In genomic region chr11:5502351-5503051, GRCm38 (mm10) we compare ENCODE assay signal across 12 mouse cellular contexts. TPM values are rescaled to one million over a fixed set of nuclear protein-coding genes. Genes with fewer than 3 reads are reported as not detected.
DNase-seq lines count a peak whose midpoint lies in the region; ATAC-seq and TF ChIP-seq lines count a peak whose summit lies in the region.
"Had no signal": no experiment of that assay in that cellular context is flagged by ENCODE, and none has a peak within 500 bp of the region (broad histone marks: within the 10 kb centered on the region; RNA-seq: fewer than 3 reads in every experiment).

No protein-coding gene starts in this region.

- TF ChIP-seq EP300 in liver, embryonic 14.5 days (IDR thresholded peaks at IDR 0.05; ENCODE audit: low read depth): 0 out of 2 replicates have a peak, but pooled peaks have one; percentile 22

- 78% methylated on average over 10 of the region's 10 CpGs for WGBS in heart, embryonic 11.5 days (ENCODE audit: insufficient replicate concordance)
- WGBS in liver, embryonic 14.5 days (ENCODE audit: insufficient replicate concordance): 55% methylated on average over 10 of the region's 10 CpGs
- WGBS in kidney, embryonic 15.5 days: 83% methylated on average over 10 of the region's 10 CpGs
- 86% methylated on average over 10 of the region's 10 CpGs for WGBS in midbrain, embryonic 14.5 days

- peak; percentile 49 for DNase-seq in heart, adult 18-20 months
- DNase-seq in R1 (ENCODE audit: low read depth, low spot score): peak; percentile 79
- no peak for DNase-seq in liver, embryonic 14.5 days (ENCODE audit: low read depth in 3 of 3, low spot score in 3 of 3)
- DNase-seq in midbrain, embryonic 14.5 days: no peak
- DNase-seq: heart, postnatal 36 days; kidney, postnatal 10 days had no signal

- no peaks in the 10 kb centered on the region for H3K4me1 ChIP-seq in heart, embryonic 11.5 days (ENCODE audit: control insufficient read depth, insufficient read depth, low read length)
- H3K4me1 ChIP-seq in liver, embryonic 14.5 days (replicated peaks; ENCODE audit: control insufficient read depth in 2 of 2, insufficient read depth in 2 of 2, low read length in 1 of 2): peaks cover 0 to 21% of the 10 kb centered on the region in 2 experiments; a peak in 2 of 4 replicates
- peaks cover 21% of the 10 kb centered on the region for H3K4me1 ChIP-seq in kidney, embryonic 15.5 days
- no peaks in the 10 kb centered on the region for H3K4me1 ChIP-seq in midbrain, embryonic 14.5 days (ENCODE audit: control insufficient read depth, insufficient read depth, low read length)
- H3K4me1 ChIP-seq: embryonic facial prominence, embryonic 13.5 days; midbrain, embryonic 15.5 days had no signal

- H3K27me3 ChIP-seq in heart, embryonic 11.5 days (ENCODE audit: control insufficient read depth, insufficient read depth, low read length): no peaks in the 10 kb centered on the region
- H3K27me3 ChIP-seq in liver, embryonic 14.5 days (ENCODE audit: control insufficient read depth, insufficient read depth, low read length): no peaks in the 10 kb centered on the region
- H3K27me3 ChIP-seq in kidney, embryonic 15.5 days: no peaks in the 10 kb centered on the region
- H3K27me3 ChIP-seq in midbrain, embryonic 14.5 days (ENCODE audit: control insufficient read depth, insufficient read depth, low read length): no peaks in the 10 kb centered on the region
- H3K27me3 ChIP-seq: embryonic facial prominence, embryonic 13.5 days; midbrain, embryonic 15.5 days had no signal

- no peak overlapping the region for H3K4me3 ChIP-seq in heart, embryonic 11.5 days (ENCODE audit: low read depth, low read length)
- H3K4me3 ChIP-seq in liver, embryonic 14.5 days (ENCODE audit: insufficient read depth in 1 of 2, low read depth in 2 of 2, low read length in 2 of 2): no peak overlapping the region
- H3K4me3 ChIP-seq in kidney, embryonic 15.5 days (replicated peaks): no peak overlapping the region
- H3K4me3 ChIP-seq in midbrain, embryonic 14.5 days (replicated peaks; ENCODE audit: low read depth, low read length): no peak overlapping the region
- H3K4me3 ChIP-seq: embryonic facial prominence, embryonic 13.5 days; midbrain, embryonic 15.5 days had no signal

- no peak overlapping the region for H3K9ac ChIP-seq in heart, embryonic 11.5 days (ENCODE audit: low read depth, low read length)
- no peak overlapping the region for H3K9ac ChIP-seq in liver, embryonic 14.5 days (replicated peaks)
- no peak overlapping the region for H3K9ac ChIP-seq in kidney, embryonic 15.5 days
- H3K9ac ChIP-seq in midbrain, embryonic 14.5 days (replicated peaks; ENCODE audit: low read length): no peak overlapping the region
- H3K9ac ChIP-seq: embryonic facial prominence, embryonic 13.5 days; midbrain, embryonic 15.5 days had no signal

- H3K9me3 ChIP-seq in heart, embryonic 11.5 days (replicated peaks; ENCODE audit: control insufficient read depth, low read length): no peaks in the 10 kb centered on the region
- H3K9me3 ChIP-seq in liver, embryonic 14.5 days (ENCODE audit: control insufficient read depth, low read length): no peaks in the 10 kb centered on the region
- H3K9me3 ChIP-seq in kidney, embryonic 15.5 days (replicated peaks): no peaks in the 10 kb centered on the region
- no peaks in the 10 kb centered on the region for H3K9me3 ChIP-seq in midbrain, embryonic 14.5 days (ENCODE audit: control insufficient read depth, low read length)
- H3K9me3 ChIP-seq: embryonic facial prominence, embryonic 13.5 days; midbrain, embryonic 15.5 days had no signal

- H3K27ac ChIP-seq in heart, embryonic 11.5 days (ENCODE audit: low read depth, low read length): no peak overlapping the region
- no peak overlapping the region for H3K27ac ChIP-seq in liver, embryonic 14.5 days
- H3K27ac ChIP-seq in kidney, embryonic 15.5 days: no peak overlapping the region
- no peak overlapping the region for H3K27ac ChIP-seq in midbrain, embryonic 14.5 days (replicated peaks; ENCODE audit: low read depth, low read length)
- H3K27ac ChIP-seq: embryonic facial prominence, embryonic 13.5 days; midbrain, embryonic 15.5 days had no signal

- H3K36me3 ChIP-seq in heart, embryonic 11.5 days (ENCODE audit: control insufficient read depth, insufficient read depth, low read length): no peaks in the 10 kb centered on the region
- no peaks in the 10 kb centered on the region for H3K36me3 ChIP-seq in liver, embryonic 14.5 days (replicated peaks; ENCODE audit: control insufficient read depth, insufficient read depth, low read depth)
- no peaks in the 10 kb centered on the region for H3K36me3 ChIP-seq in kidney, embryonic 15.5 days
- no peaks in the 10 kb centered on the region for H3K36me3 ChIP-seq in midbrain, embryonic 14.5 days (ENCODE audit: control insufficient read depth, insufficient read depth, low read length)
- H3K36me3 ChIP-seq: embryonic facial prominence, embryonic 13.5 days; midbrain, embryonic 15.5 days had no signal

- no peak for ATAC-seq in heart, embryonic 11.5 days (replicated peaks; ENCODE audit: insufficient number of reproducible peaks, low FRiP score, low TSS enrichment)
- ATAC-seq in liver, embryonic 14.5 days (ENCODE audit: insufficient read depth): no peak
- peak; percentile 85 for ATAC-seq in monocyte, adult 5-6 weeks (replicated peaks; ENCODE audit: insufficient number of reproducible peaks, low FRiP score, low TSS enrichment, poor library complexity, severe bottlenecking)
- ATAC-seq in CD4-positive, CD25-positive, alpha-beta regulatory T cell, adult 4 months: no peak
- no peak for ATAC-seq in kidney, embryonic 15.5 days (replicated peaks; ENCODE audit: low FRiP score)
- no peak for ATAC-seq in midbrain, embryonic 14.5 days (ENCODE audit: low FRiP score, low TSS enrichment)
- ATAC-seq: midbrain, embryonic 15.5 days had no signal

- no peak overlapping the region for H3K4me2 ChIP-seq in heart, embryonic 11.5 days
- no peak overlapping the region for H3K4me2 ChIP-seq in liver, embryonic 14.5 days (ENCODE audit: low read depth)
- no peak overlapping the region for H3K4me2 ChIP-seq in kidney, embryonic 15.5 days
- H3K4me2 ChIP-seq in midbrain, embryonic 14.5 days (ENCODE audit: low read length): no peak overlapping the region
- H3K4me2 ChIP-seq: embryonic facial prominence, embryonic 13.5 days; midbrain, embryonic 15.5 days had no signal

- TF ChIP-seq CTCF in liver, embryonic 14.5 days (IDR thresholded peaks at IDR 0.05; ENCODE audit: low read depth): no peak

RNA-seq across cellular contexts. Expression of gene Xbp1, which starts 18.0 kb away (rescaled TPM):
- 10 to 100 TPM; 68.6 to 69.9 TPM for total RNA-seq in heart, adult 18-20 months (2021)
- 141 and 145 TPM in 2 replicates for polyA plus RNA-seq in heart, embryonic 11.5 days (2014; fragmentation: Nextera tagmentation; extraction: Ambion mirVana)
- polyA plus RNA-seq in liver, embryonic 14.5 days (2012; rRNA removed): 32.0 and 33.6 TPM in 2 replicates
- 87.4 and 92.5 TPM in 2 replicates for polyA plus RNA-seq in liver, embryonic 14.5 days (2014; fragmentation: Nextera tagmentation; extraction: Ambion mirVana)
- 247 to 277 TPM (median 261 TPM) in 3 replicates for total RNA-seq in monocyte, adult 5-6 weeks (2017)
- polyA plus RNA-seq in CD4-positive, CD25-positive, alpha-beta regulatory T cell, adult 4 months (2017; shearing (Covaris generic)): 10 to 100 TPM; 38.9 to 44.7 TPM
- 189 and 200 TPM in 2 replicates for polyA plus RNA-seq in kidney, embryonic 15.5 days (2015; fragmentation: Nextera tagmentation; extraction: Ambion mirVana)
- 130 and 138 TPM in 2 replicates for polyA plus RNA-seq in midbrain, embryonic 14.5 days (2014; fragmentation: Nextera tagmentation; extraction: Ambion mirVana)

RNA-seq across cellular contexts. Expression of gene Ccdc117, which starts 39.5 kb away (rescaled TPM):
- 10 to 100 TPM; 32.0 to 35.2 TPM for total RNA-seq in heart, adult 18-20 months (2021)
- polyA plus RNA-seq in heart, embryonic 11.5 days (2014; fragmentation: Nextera tagmentation; extraction: Ambion mirVana): 14.4 and 17.8 TPM in 2 replicates
- polyA plus RNA-seq in liver, embryonic 14.5 days (2012; rRNA removed): 3.9 and 6.3 TPM in 2 replicates
- polyA plus RNA-seq in liver, embryonic 14.5 days (2014; fragmentation: Nextera tagmentation; extraction: Ambion mirVana): 7.5 and 8.5 TPM in 2 replicates
- total RNA-seq in monocyte, adult 5-6 weeks (2017): 45.0 to 57.3 TPM (median 46.3 TPM) in 3 replicates
- polyA plus RNA-seq in CD4-positive, CD25-positive, alpha-beta regulatory T cell, adult 4 months (2017; shearing (Covaris generic)): 1 to 10 TPM; 2.9 to 5.2 TPM
- 18.8 and 19.7 TPM in 2 replicates for polyA plus RNA-seq in kidney, embryonic 15.5 days (2015; fragmentation: Nextera tagmentation; extraction: Ambion mirVana)
- 9.2 and 14.8 TPM in 2 replicates for polyA plus RNA-seq in midbrain, embryonic 14.5 days (2014; fragmentation: Nextera tagmentation; extraction: Ambion mirVana)

RNA-seq across cellular contexts. Expression of gene Znrf3, which starts 57.9 kb away (rescaled TPM):
- 1 to 10 TPM; 7.3 to 7.5 TPM for total RNA-seq in heart, adult 18-20 months (2021)
- polyA plus RNA-seq in heart, embryonic 11.5 days (2014; fragmentation: Nextera tagmentation; extraction: Ambion mirVana): 7.3 and 9.3 TPM in 2 replicates
- 1.4 and 1.5 TPM in 2 replicates for polyA plus RNA-seq in liver, embryonic 14.5 days (2012; rRNA removed)
- polyA plus RNA-seq in liver, embryonic 14.5 days (2014; fragmentation: Nextera tagmentation; extraction: Ambion mirVana): 2.3 and 2.4 TPM in 2 replicates
- total RNA-seq in monocyte, adult 5-6 weeks (2017): 3.1 to 7.9 TPM (median 3.1 TPM) in 3 replicates
- polyA plus RNA-seq in CD4-positive, CD25-positive, alpha-beta regulatory T cell, adult 4 months (2017; shearing (Covaris generic)): 10 to 100 TPM; 21.3 to 24.1 TPM
- 17.5 and 18.2 TPM in 2 replicates for polyA plus RNA-seq in kidney, embryonic 15.5 days (2015; fragmentation: Nextera tagmentation; extraction: Ambion mirVana)
- polyA plus RNA-seq in midbrain, embryonic 14.5 days (2014; fragmentation: Nextera tagmentation; extraction: Ambion mirVana): 7.2 and 7.8 TPM in 2 replicates

Comparison
In these comparisons a context has a peak if more than half of its experiments do, and no peak if none do; other contexts are left out.
1. DNase-seq: peak in heart, adult 18-20 months (2 of 2) and R1 (single experiment); none in liver, embryonic 14.5 days (0 of 3) and midbrain, embryonic 14.5 days (single experiment).